10 mouse cellular contexts compared by ENCODE assay signal in genomic region chr19:47367271-47367879, GRCm38 (mm10).
DNase-seq lines count a peak whose midpoint lies in the region; ATAC-seq and TF ChIP-seq lines count a peak whose summit lies in the region.
"Had no signal": no experiment of that assay in that cellular context is flagged by ENCODE, and none has a peak within 500 bp of the region (broad histone marks: within the 10 kb centered on the region; RNA-seq: fewer than 3 reads in every experiment).

No protein-coding gene starts in this region.

- TF ChIP-seq CTCF in liver, adult 2 months (IDR thresholded peaks at IDR 0.05; ENCODE audit: low read depth, low read length): no peak

- intact Hi-C loops in heart, postnatal 25 days (cut with DNase I): no loop called here

- ATAC-seq in liver, embryonic 11.5 days (replicated peaks; ENCODE audit: low FRiP score): no peak
- ATAC-seq in stomach, embryonic 16.5 days (ENCODE audit: insufficient read depth, low FRiP score): peak; percentile 60; the same call in 1 of the 2 replicates

- no peaks in the 10 kb centered on the region for H3K27me3 ChIP-seq in heart, embryonic 10.5 days (ENCODE audit: insufficient read depth, poor library complexity, severe bottlenecking)
- no peaks in the 10 kb centered on the region for H3K27me3 ChIP-seq in liver, adult 2 months (ENCODE audit: control insufficient read depth, insufficient read depth, low read length)
- H3K27me3 ChIP-seq in liver, embryonic 11.5 days (replicated peaks; ENCODE audit: control insufficient read depth, insufficient read depth, low read length): no peaks in the 10 kb centered on the region
- H3K27me3 ChIP-seq in limb, embryonic 10.5 days (ENCODE audit: low read depth, poor library complexity, severe bottlenecking): no peaks in the 10 kb centered on the region
- H3K27me3 ChIP-seq in stomach, embryonic 16.5 days (ENCODE audit: control insufficient read depth, insufficient read depth, low read length): no peaks in the 10 kb centered on the region
- H3K27me3 ChIP-seq in midbrain, embryonic 10.5 days (ENCODE audit: low read depth, poor library complexity, severe bottlenecking): no peaks in the 10 kb centered on the region
- H3K27me3 ChIP-seq: embryonic facial prominence, embryonic 12.5 days had no signal

- H3K4me1 ChIP-seq in heart, embryonic 10.5 days: peaks cover 47% of the 10 kb centered on the region
- H3K4me1 ChIP-seq in liver, adult 2 months (ENCODE audit: control insufficient read depth, insufficient read depth, low read length): peaks cover 4% of the 10 kb centered on the region
- H3K4me1 ChIP-seq in liver, embryonic 11.5 days (replicated peaks; ENCODE audit: control insufficient read depth, insufficient read depth, low read length): peaks cover 16% of the 10 kb centered on the region
- H3K4me1 ChIP-seq in limb, embryonic 10.5 days: peaks cover 55% of the 10 kb centered on the region
- no peaks in the 10 kb centered on the region for H3K4me1 ChIP-seq in stomach, embryonic 16.5 days (ENCODE audit: control insufficient read depth, insufficient read depth, low read length)
- peaks cover 31% of the 10 kb centered on the region for H3K4me1 ChIP-seq in midbrain, embryonic 10.5 days

- no peak for TF ChIP-seq POLR2A in liver, adult 2 months (IDR thresholded peaks at IDR 0.05; ENCODE audit: extremely low read depth, insufficient read depth, low read length)

- DNase-seq in heart, embryonic 10.5 days (ENCODE audit: low spot score): no peak
- DNase-seq in heart, postnatal 25 days (ENCODE audit: low spot score): no peak
- DNase-seq in liver, adult 2 months (ENCODE audit: extremely low read depth, low read depth, low spot score): peak; percentile 46
- DNase-seq in liver, embryonic 11.5 days (ENCODE audit: low spot score): no peak
- no peak for DNase-seq in limb, embryonic 10.5 days (ENCODE audit: low spot score)
- DNase-seq in midbrain, embryonic 10.5 days (ENCODE audit: low spot score): no peak
- DNase-seq: kidney, postnatal 10 days had no signal

- peak overlapping the region; percentile 8; the same call in 1 of the 2 replicates for H3K27ac ChIP-seq in heart, embryonic 10.5 days
- no peak overlapping the region for H3K27ac ChIP-seq in liver, adult 2 months (replicated peaks; ENCODE audit: insufficient read depth, low read depth, low read length)
- no peak overlapping the region for H3K27ac ChIP-seq in liver, embryonic 11.5 days (ENCODE audit: low read depth, low read length)
- peak overlapping the region; percentile 44; the same call in 1 of the 2 replicates for H3K27ac ChIP-seq in limb, embryonic 10.5 days
- H3K27ac ChIP-seq in stomach, embryonic 16.5 days (ENCODE audit: low read length): no peak overlapping the region
- no peak overlapping the region for H3K27ac ChIP-seq in midbrain, embryonic 10.5 days (replicated peaks)
- H3K27ac ChIP-seq: embryonic facial prominence, embryonic 12.5 days had no signal

- peaks cover 7% of the 10 kb centered on the region; the same call in 1 of the 2 replicates for H3K79me2 ChIP-seq in liver, adult 2 months (ENCODE audit: control insufficient read depth, insufficient read depth, low read length)

- peaks cover 43% of the 10 kb centered on the region for H3K36me3 ChIP-seq in heart, embryonic 10.5 days
- H3K36me3 ChIP-seq in liver, adult 2 months (ENCODE audit: control insufficient read depth, insufficient read depth, low read length): no peaks in the 10 kb centered on the region; the same call in 1 of the 2 replicates
- H3K36me3 ChIP-seq in liver, embryonic 11.5 days (ENCODE audit: control insufficient read depth, insufficient read depth, low read length): no peaks in the 10 kb centered on the region
- H3K36me3 ChIP-seq in limb, embryonic 10.5 days: peaks cover 17% of the 10 kb centered on the region
- H3K36me3 ChIP-seq in stomach, embryonic 16.5 days (ENCODE audit: control insufficient read depth, insufficient read depth, low read length): no peaks in the 10 kb centered on the region
- peaks cover 3% of the 10 kb centered on the region; the same call in 1 of the 2 replicates for H3K36me3 ChIP-seq in midbrain, embryonic 10.5 days
- H3K36me3 ChIP-seq: embryonic facial prominence, embryonic 12.5 days; G1E had no signal

- H3K9ac ChIP-seq in liver, adult 2 months (ENCODE audit: low read depth, low read length): no peak overlapping the region
- no peak overlapping the region for H3K9ac ChIP-seq in liver, embryonic 11.5 days (ENCODE audit: low read depth, low read length)
- H3K9ac ChIP-seq in stomach, embryonic 16.5 days (ENCODE audit: low read length): no peak overlapping the region
- H3K9ac ChIP-seq: embryonic facial prominence, embryonic 12.5 days had no signal

- H3K4me3 ChIP-seq in heart, embryonic 10.5 days: no peak overlapping the region
- H3K4me3 ChIP-seq in liver, adult 2 months (ENCODE audit: insufficient read depth, low read depth, low read length): no peak overlapping the region
- no peak overlapping the region for H3K4me3 ChIP-seq in liver, embryonic 11.5 days (ENCODE audit: low read depth, low read length)
- H3K4me3 ChIP-seq in limb, embryonic 10.5 days: no peak overlapping the region
- H3K4me3 ChIP-seq in stomach, embryonic 16.5 days (replicated peaks; ENCODE audit: low read length): no peak overlapping the region
- no peak overlapping the region for H3K4me3 ChIP-seq in midbrain, embryonic 10.5 days
- H3K4me3 ChIP-seq: embryonic facial prominence, embryonic 12.5 days had no signal

- no peak overlapping the region for H3K4me2 ChIP-seq in liver, embryonic 11.5 days
- no peak overlapping the region for H3K4me2 ChIP-seq in stomach, embryonic 16.5 days (ENCODE audit: low read depth, low read length)
- H3K4me2 ChIP-seq: embryonic facial prominence, embryonic 12.5 days had no signal

- WGBS in heart, embryonic 10.5 days: 75% methylated on average over 12 of the region's 12 CpGs
- WGBS in liver, adult 2 months: 76% methylated on average over 12 of the region's 12 CpGs
- 83% methylated on average over 12 of the region's 12 CpGs for WGBS in liver, embryonic 11.5 days
- WGBS in limb, embryonic 10.5 days: 95% methylated on average over 12 of the region's 12 CpGs
- 77% methylated on average over 12 of the region's 12 CpGs for WGBS in stomach, embryonic 16.5 days
- WGBS in midbrain, embryonic 10.5 days: 91% methylated on average over 12 of the region's 12 CpGs

- H3K9me3 ChIP-seq in heart, embryonic 10.5 days: no peaks in the 10 kb centered on the region
- H3K9me3 ChIP-seq in liver, embryonic 11.5 days (ENCODE audit: control insufficient read depth, low read length): no peaks in the 10 kb centered on the region
- no peaks in the 10 kb centered on the region for H3K9me3 ChIP-seq in limb, embryonic 10.5 days (replicated peaks)
- H3K9me3 ChIP-seq in stomach, embryonic 16.5 days (replicated peaks; ENCODE audit: control insufficient read depth, low read length): no peaks in the 10 kb centered on the region
- no peaks in the 10 kb centered on the region for H3K9me3 ChIP-seq in midbrain, embryonic 10.5 days (replicated peaks)
- H3K9me3 ChIP-seq: embryonic facial prominence, embryonic 12.5 days; G1E had no signal

Comparison
In these comparisons a context has a peak if more than half of its experiments do, and no peak if none do; other contexts are left out.
1. H3K27ac ChIP-seq: peak in heart, embryonic 10.5 days (single experiment) and limb, embryonic 10.5 days (single experiment); none in liver, adult 2 months (single experiment), liver, embryonic 11.5 days (single experiment), stomach, embryonic 16.5 days (single experiment) and midbrain, embryonic 10.5 days (single experiment).